ENCODE assay signal across 8 mouse cellular contexts in the genomic region with DNA sequence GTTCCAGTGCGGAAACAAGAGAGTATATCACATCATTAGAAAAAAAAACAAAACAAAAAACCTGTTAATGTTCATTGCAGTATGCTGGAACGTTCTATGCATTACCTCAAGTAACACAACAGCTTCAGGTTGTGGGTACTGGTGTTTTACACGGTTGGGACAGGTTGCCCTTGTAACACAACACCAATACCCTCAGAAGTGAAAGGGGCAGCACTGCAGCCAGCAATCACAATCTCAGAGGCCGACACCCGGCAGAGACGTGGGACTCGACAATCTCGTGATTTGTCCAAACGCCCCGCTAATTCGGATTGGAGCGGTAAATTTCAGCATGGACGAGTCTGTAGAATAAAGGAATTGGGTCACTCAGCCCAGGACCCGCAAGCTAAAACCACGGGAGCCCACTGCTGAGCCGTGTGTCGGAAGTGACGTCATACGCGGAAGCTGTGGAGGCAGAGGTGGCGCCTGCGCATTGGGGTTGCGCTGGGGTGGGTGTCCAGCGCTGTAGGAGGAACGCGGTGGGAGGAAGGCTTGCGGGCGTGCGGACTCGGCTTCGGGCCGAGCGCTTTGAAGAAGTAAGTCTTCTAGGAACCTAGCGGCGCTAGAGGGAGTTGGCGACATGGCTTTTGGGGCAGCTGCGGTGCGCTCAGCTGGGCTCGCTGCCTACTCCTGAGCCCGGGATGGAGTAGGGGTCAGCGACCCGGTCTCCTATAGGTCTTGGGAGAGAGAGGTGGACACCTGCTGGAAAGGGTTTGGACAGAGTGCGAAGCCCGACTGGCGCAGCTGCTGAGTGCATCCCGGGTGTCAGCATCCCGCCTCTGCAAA. TPM values are rescaled to one million over a fixed set of nuclear protein-coding genes. Genes with fewer than 3 reads are reported as not detected.
DNase-seq lines count a peak whose midpoint lies in the region; ATAC-seq and TF ChIP-seq lines count a peak whose summit lies in the region.

A gene (plus strand): TSS at position 472 of the 822 bp plus-strand sequence.

- peak within 1 kb of the TSS; percentile 79 for H3K9ac ChIP-seq in hindbrain, postnatal 0 days (replicated peaks; ENCODE audit: low read length)

- peak within 1 kb of the TSS; percentile 85 for H3K4me2 ChIP-seq in hindbrain, postnatal 0 days (ENCODE audit: low read depth, low read length)

- intact Hi-C loops in left cerebral cortex, adult 2 months (cut with DNase I) = no loop called here

- no peaks in the 10 kb centered on the region; the same call in 1 of the 2 replicates for H3K36me3 ChIP-seq in hindbrain, postnatal 0 days (ENCODE audit: insufficient read depth, low read length)

- H3K9me3 ChIP-seq in hindbrain, postnatal 0 days (ENCODE audit: low read length) = no peaks in the 10 kb centered on the region

- H3K4me3 ChIP-seq in hindbrain, postnatal 0 days (ENCODE audit: low read length) = peak within 1 kb of the TSS; percentile 86
- peak within 1 kb of the TSS; percentile 82 for H3K4me3 ChIP-seq in left cerebral cortex, adult 2 months

- TF ChIP-seq CTCF in hindbrain, postnatal 0 days (IDR thresholded peaks at IDR 0.05; ENCODE audit: low read depth) = peak; percentile 49
- peak; percentile 26; the same call in 1 of the 2 replicates for TF ChIP-seq CTCF in left cerebral cortex, adult 2 months (IDR thresholded peaks at IDR 0.05)

- peak; percentile 99 for ATAC-seq in hindbrain, postnatal 0 days
- ATAC-seq in megakaryocyte, adult 5-6 weeks (ENCODE audit: poor library complexity, severe bottlenecking) = peak; percentile 97

- peak within 1 kb of the TSS; percentile 90 for H3K27ac ChIP-seq in hindbrain, postnatal 0 days
- peak within 1 kb of the TSS; percentile 95 for H3K27ac ChIP-seq in left cerebral cortex, adult 2 months

- H3K4me1 ChIP-seq in hindbrain, postnatal 0 days (ENCODE audit: insufficient read depth, low read length) = no peaks in the 10 kb centered on the region

- peak; percentile 90 for DNase-seq in T-cell, adult 2 months (ENCODE audit: low spot score)
- peak; percentile 94 to 95 for DNase-seq in cerebellum, postnatal 36 days
- peak; percentile 92 for DNase-seq in gastrocnemius, adult 18-20 months (ENCODE audit: low spot score)
- peak; percentile 98 for DNase-seq in hindbrain, postnatal 0 days (ENCODE audit: low spot score)
- peak; percentile 92 to 96 for DNase-seq in left cerebral cortex, adult 2 months (ENCODE audit: extremely low spot score in 1 of 2, low spot score in 2 of 2)
- DNase-seq in right cerebral cortex, adult 2 months (ENCODE audit: low spot score in 2 of 2) = peak; percentile 95
- DNase-seq in urinary bladder, postnatal 14 days (ENCODE audit: low spot score) = peak; percentile 95

- WGBS in hindbrain, postnatal 0 days = 2% methylated on average over 47 of the region's 47 CpGs

- no peaks in the 10 kb centered on the region for H3K27me3 ChIP-seq in hindbrain, postnatal 0 days (ENCODE audit: insufficient read depth, low read length)

RNA-seq across cellular contexts. Expression of the gene that starts here (rescaled TPM):
- under 1 TPM; 0.59 to 0.64 TPM for total RNA-seq in gastrocnemius, adult 18-20 months (2021)
- total RNA-seq in hindbrain, postnatal 0 days (2014; rRNA removed) = 12.8 and 12.9 TPM in 2 replicates
- polyA plus RNA-seq in hindbrain, postnatal 0 days (2015; fragmentation: Nextera tagmentation; extraction: Ambion mirVana) = 3.9 and 4.5 TPM in 2 replicates
- 10 to 100 TPM; 15.3 to 19.0 TPM for total RNA-seq in left cerebral cortex, adult 2 months (2021)
- 0.04 TPM in 1 of 2 replicates, not detected in the other for total RNA-seq in megakaryocyte, adult 5-6 weeks (2015)
- total RNA-seq in megakaryocyte, adult 5-6 weeks (2017) = 0.08 TPM in 1 of 2 replicates, not detected in the other

Comparison
In these comparisons a context has a peak if more than half of its experiments do, and no peak if none do; other contexts are left out.
1. Peak in every context shown above with its lines: DNase-seq, ATAC-seq, H3K4me3 ChIP-seq and H3K27ac ChIP-seq.
2. Peak in DNase-seq in gastrocnemius, adult 18-20 months; RNA of the gene not detected or under 1 TPM.
3. Peak in ATAC-seq in megakaryocyte, adult 5-6 weeks; RNA of the gene not detected or under 1 TPM.